In the genomic region with DNA sequence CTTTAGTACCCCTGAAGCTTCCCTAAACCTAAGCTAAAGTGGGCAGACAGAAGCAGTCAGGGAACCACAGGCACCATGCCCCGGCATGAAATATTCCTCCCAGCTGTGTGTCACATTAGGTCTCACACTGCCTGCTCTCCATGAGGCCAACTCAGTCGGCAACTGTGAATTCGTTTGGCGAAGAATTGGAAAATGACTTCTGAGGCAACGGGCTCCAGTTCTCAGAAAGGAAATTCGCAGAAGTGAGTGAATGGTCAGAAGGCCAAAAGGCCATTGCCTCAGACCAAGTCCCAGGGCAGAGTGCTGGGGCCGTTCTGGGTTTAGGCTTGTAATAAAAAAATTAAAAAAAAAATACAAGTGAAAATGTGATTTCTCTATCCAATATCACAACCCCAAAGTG, we compare ENCODE assay signal across 14 mouse cellular contexts. TPM values are rescaled to one million over a fixed set of nuclear protein-coding genes. Genes with fewer than 3 reads are reported as not detected.
DNase-seq lines count a peak whose midpoint lies in the region; ATAC-seq and TF ChIP-seq lines count a peak whose summit lies in the region.
"Had no signal": no experiment of that assay in that cellular context is flagged by ENCODE, and none has a peak within 500 bp of the region (broad histone marks: within the 10 kb centered on the region; RNA-seq: fewer than 3 reads in every experiment).

No protein-coding gene starts in this region.

- no peak overlapping the region for H3K9ac ChIP-seq in hindbrain, embryonic 11.5 days (ENCODE audit: low read depth, low read length)
- H3K9ac ChIP-seq: heart, embryonic 15.5 days had no signal

- H3K27me3 ChIP-seq in hindbrain, embryonic 11.5 days (ENCODE audit: control insufficient read depth, insufficient read depth, low read length), result no peaks in the 10 kb centered on the region
- H3K27me3 ChIP-seq: CH12.LX; heart, embryonic 15.5 days had no signal

- peak overlapping the region; percentile 71 for H3K27ac ChIP-seq in gastrocnemius, adult 2 months
- H3K27ac ChIP-seq in hindbrain, embryonic 11.5 days (ENCODE audit: low read depth, low read length), result no peak overlapping the region
- H3K27ac ChIP-seq: heart, embryonic 15.5 days; midbrain, embryonic 10.5 days had no signal

- H3K4me3 ChIP-seq in lung, adult 2 months (replicated peaks; ENCODE audit: extremely low read depth, low read depth, low read length), result no peak overlapping the region
- no peak overlapping the region for H3K4me3 ChIP-seq in gastrocnemius, adult 2 months
- no peak overlapping the region for H3K4me3 ChIP-seq in hindbrain, embryonic 11.5 days (ENCODE audit: low read depth, low read length)
- H3K4me3 ChIP-seq: heart, embryonic 15.5 days; midbrain, embryonic 10.5 days; myocyte had no signal

- DNase-seq in lung, adult 18-20 months, result peak; percentile 15 to 38
- DNase-seq in lung, adult 2 months, result no peak
- DNase-seq in gastrocnemius, adult 2 months, result peak; percentile 64
- peak; percentile 9 for DNase-seq in kidney, postnatal 10 days
- peak; percentile 12 to 30 for DNase-seq in lung, postnatal 4 days
- DNase-seq in testis, postnatal 10 days (ENCODE audit: low spot score), result no peak
- DNase-seq in hindbrain, embryonic 11.5 days (ENCODE audit: low spot score), result no peak
- DNase-seq: cerebellum, adult 11-12 months; spleen, adult 18-20 months had no signal

- no peak overlapping the region for H3K4me2 ChIP-seq in hindbrain, embryonic 11.5 days (replicated peaks; ENCODE audit: low read depth, low read length)
- H3K4me2 ChIP-seq: heart, embryonic 15.5 days had no signal

- 57% methylated on average over 7 of the region's 7 CpGs for WGBS in lung, adult 2 months
- WGBS in hindbrain, embryonic 11.5 days, result 74% methylated on average over 7 of the region's 7 CpGs

- no peaks in the 10 kb centered on the region for H3K36me3 ChIP-seq in hindbrain, embryonic 11.5 days (ENCODE audit: control insufficient read depth, insufficient read depth, low read length)
- H3K36me3 ChIP-seq: heart, embryonic 15.5 days; midbrain, embryonic 10.5 days had no signal

- intact Hi-C loops in gastrocnemius, adult 2 months (cut with DNase I), result no loop called here

- no peak for TF ChIP-seq CTCF in lung, adult 2 months (IDR thresholded peaks at IDR 0.05; ENCODE audit: insufficient read depth, low read length)
- no peak for TF ChIP-seq CTCF in gastrocnemius, adult 2 months (IDR thresholded peaks at IDR 0.05)

- no peak for ATAC-seq in hindbrain, embryonic 11.5 days (ENCODE audit: low FRiP score)
- ATAC-seq: forebrain, embryonic 16.5 days had no signal

- H3K4me1 ChIP-seq in lung, adult 2 months (ENCODE audit: control insufficient read depth, insufficient read depth, low read length), result no peaks in the 10 kb centered on the region; the same call in 1 of the 2 replicates
- H3K4me1 ChIP-seq in hindbrain, embryonic 11.5 days (replicated peaks; ENCODE audit: control insufficient read depth, insufficient read depth, low read length), result no peaks in the 10 kb centered on the region
- H3K4me1 ChIP-seq: midbrain, embryonic 10.5 days had no signal

- TF ChIP-seq POLR2A in lung, adult 2 months (IDR thresholded peaks at IDR 0.05; ENCODE audit: borderline replicate concordance, extremely low read depth, low read depth, low read length), result no peak

- no peaks in the 10 kb centered on the region for H3K9me3 ChIP-seq in hindbrain, embryonic 11.5 days (ENCODE audit: control insufficient read depth, low read length)
- H3K9me3 ChIP-seq: heart, embryonic 15.5 days; midbrain, embryonic 10.5 days had no signal

RNA-seq across cellular contexts. Expression of a gene that starts 43.9 kb away (rescaled TPM):
- 23.6 and 25.7 TPM in 2 replicates for polyA plus RNA-seq in lung, adult 2 months (2012; rRNA removed)
- 10 to 100 TPM; 17.9 to 18.9 TPM for total RNA-seq in gastrocnemius, adult 2 months (2021)
- 32.7 and 33.8 TPM in 2 replicates for polyA plus RNA-seq in hindbrain, embryonic 11.5 days (2014; fragmentation: Nextera tagmentation; extraction: Ambion mirVana)
- total RNA-seq: CH12.LX had no signal

Comparison
In these comparisons a context has a peak if more than half of its experiments do, and no peak if none do; other contexts are left out.
1. DNase-seq: peak in lung, adult 18-20 months (2 of 2), gastrocnemius, adult 2 months (single experiment), kidney, postnatal 10 days (single experiment) and lung, postnatal 4 days (2 of 2); none in lung, adult 2 months (single experiment), testis, postnatal 10 days (single experiment) and hindbrain, embryonic 11.5 days (single experiment).